Mouse (Mus musculus): ENCODE measurements around the gene Cnksr2. TPM values are rescaled to one million over a fixed set of nuclear protein-coding genes. Genes with fewer than 3 reads are reported as not detected.

Gene Cnksr2
- 0.10 TPM in 2 replicates for polyA plus RNA-seq (2012; rRNA removed)

DNA sequence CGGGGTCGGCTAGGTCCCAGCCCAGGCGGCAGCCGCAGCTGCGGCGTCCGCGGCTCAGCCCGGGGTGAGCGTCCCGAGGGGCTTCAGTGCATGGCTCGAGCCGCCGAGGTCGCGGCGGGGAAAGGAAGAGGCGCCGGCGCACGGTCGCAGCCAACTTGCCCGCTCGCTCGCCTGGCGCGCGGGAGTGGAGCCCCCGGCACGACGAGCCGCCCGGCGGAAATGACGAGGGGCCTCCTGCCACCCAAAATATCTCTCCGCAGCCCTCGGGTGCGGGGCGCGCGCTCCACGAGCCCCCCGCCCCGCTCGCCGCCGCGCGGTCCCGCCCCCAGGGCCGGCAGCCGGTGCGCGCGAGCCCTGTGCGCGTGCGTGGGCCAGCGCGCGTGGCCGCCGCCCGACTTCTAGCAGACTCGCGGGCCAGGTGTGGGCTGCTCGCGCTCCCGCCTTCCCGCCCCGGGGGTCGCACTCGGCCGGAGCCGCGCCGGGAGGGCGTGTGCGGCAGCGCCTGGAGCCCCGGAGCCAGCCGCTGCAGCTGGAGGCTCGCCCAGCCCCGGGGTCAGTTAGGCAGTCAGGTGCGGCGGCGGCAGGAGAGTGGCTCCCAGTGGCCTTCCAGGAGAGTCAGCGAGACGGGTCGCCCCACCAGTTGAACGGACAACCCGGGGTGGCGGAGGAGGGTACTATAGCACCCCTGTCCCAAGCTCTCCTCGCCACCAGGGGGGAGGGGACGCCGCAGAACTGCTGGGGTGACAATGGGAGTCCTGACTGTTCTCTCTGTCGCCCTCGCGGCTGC, at the start of gene Cnksr2:
Gene Cnksr2 (minus strand): TSS at position 238 of the 787 bp plus-strand sequence.

DNA sequence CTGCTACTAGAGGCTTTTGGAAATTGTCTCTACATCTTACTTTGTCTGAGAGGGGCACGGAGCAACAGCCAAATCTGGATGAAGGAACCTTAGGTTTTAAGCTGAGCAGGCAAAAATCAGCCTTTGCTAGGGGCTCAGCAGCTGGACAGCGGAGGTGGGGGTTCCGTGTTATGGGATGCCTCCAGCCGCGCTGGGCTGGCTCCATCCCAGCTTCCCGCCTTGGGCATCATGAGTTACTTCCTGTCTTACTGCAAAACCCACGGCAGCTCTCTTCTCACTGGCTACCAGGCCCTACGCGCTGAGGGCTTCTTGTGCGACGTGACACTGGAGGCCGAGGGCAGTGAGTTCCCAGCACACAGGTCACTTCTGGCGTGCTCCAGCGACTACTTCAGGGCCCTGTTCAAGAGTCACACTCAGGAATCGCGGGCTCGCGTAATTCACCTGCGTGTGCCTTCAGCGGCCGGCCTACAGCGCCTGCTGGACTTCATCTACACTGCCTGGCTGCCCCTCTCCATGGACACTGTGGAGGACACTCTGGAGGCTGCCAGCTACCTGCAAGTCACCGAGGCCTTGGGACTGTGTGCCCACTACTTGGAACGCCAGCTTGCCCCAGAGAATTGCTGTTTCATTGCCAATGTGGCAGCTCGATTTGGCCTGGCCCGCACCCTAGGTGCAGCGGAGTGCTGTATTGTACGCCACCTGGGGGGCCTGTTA, 224.7 kb downstream of the Cnksr2 start, which contains the start of gene Klhl34:
Gene Klhl34 (plus strand): TSS at position 229 of the 714 bp plus-strand sequence.

Other genes with a start within 250 kb of the Cnksr2 start
- not detected in 2 replicates for gene Klhl34, start 224.9 kb downstream of the Cnksr2 start, polyA plus RNA-seq (2012; rRNA removed)